Comparison of ENCODE assay signal across 8 mouse cellular contexts in genomic region chr14:27337156-27337555, GRCm38 (mm10).
A peak's percentile ranks its signal among the peaks of the same experiment; 100 is the strongest.
DNase-seq lines count a peak whose midpoint lies in the region; ATAC-seq and TF ChIP-seq lines count a peak whose summit lies in the region.

No protein-coding gene starts in this region.

- no peak overlapping the region for H3K27ac ChIP-seq in forebrain, postnatal 0 days (ENCODE audit: low read depth, low read length)
- no peak overlapping the region for H3K27ac ChIP-seq in forebrain, embryonic 14.5 days (ENCODE audit: low read depth, low read length)
- no peak overlapping the region for H3K27ac ChIP-seq in hindbrain, embryonic 15.5 days (replicated peaks)
- H3K27ac ChIP-seq in olfactory bulb, adult 2 months (ENCODE audit: insufficient read depth, low read depth, low read length) = 0 out of 2 replicates have a peak overlapping the region, but pooled peaks have one; percentile 3

- 69% methylated on average over 6 of the region's 6 CpGs for WGBS in forebrain, postnatal 0 days
- WGBS in forebrain, embryonic 14.5 days = 76% methylated on average over 6 of the region's 6 CpGs
- 72% methylated on average over 6 of the region's 6 CpGs for WGBS in hindbrain, embryonic 15.5 days
- WGBS in olfactory bulb, adult 2 months = 45% methylated on average over 6 of the region's 6 CpGs

- TF ChIP-seq CTCF in forebrain, postnatal 0 days (IDR thresholded peaks at IDR 0.05; ENCODE audit: low read depth) = no peak
- no peak for TF ChIP-seq CTCF in olfactory bulb, adult 2 months (IDR thresholded peaks at IDR 0.05; ENCODE audit: insufficient read depth, low read depth, low read length)

- no peak for DNase-seq in forebrain, postnatal 0 days
- no peak for DNase-seq in forebrain, embryonic 14.5 days (ENCODE audit: low spot score)
- DNase-seq in urinary bladder, adult 18-20 months (ENCODE audit: low spot score in 2 of 2) = no peak
- no peak for DNase-seq in adrenal gland, postnatal 4 days (ENCODE audit: low spot score in 2 of 2)

- peak overlapping the region; percentile 59 for H3K4me3 ChIP-seq in forebrain, postnatal 0 days (ENCODE audit: low read depth, low read length)
- no peak overlapping the region for H3K4me3 ChIP-seq in forebrain, embryonic 14.5 days (ENCODE audit: low read depth, low read length)
- peak overlapping the region; percentile 100 for H3K4me3 ChIP-seq in megakaryocyte, embryonic 14.5 days (replicated peaks)
- peak overlapping the region; percentile 56 for H3K4me3 ChIP-seq in hindbrain, embryonic 15.5 days
- peak overlapping the region; percentile 53 for H3K4me3 ChIP-seq in olfactory bulb, adult 2 months (ENCODE audit: insufficient read depth, low read depth, low read length)

- H3K36me3 ChIP-seq in forebrain, postnatal 0 days (ENCODE audit: insufficient read depth) = no peaks in the 10 kb centered on the region
- H3K36me3 ChIP-seq in forebrain, embryonic 14.5 days (ENCODE audit: control insufficient read depth, insufficient read depth, low read length) = no peaks in the 10 kb centered on the region
- peaks cover 22% of the 10 kb centered on the region for H3K36me3 ChIP-seq in megakaryocyte, embryonic 14.5 days (replicated peaks; ENCODE audit: low read length)
- H3K36me3 ChIP-seq in hindbrain, embryonic 15.5 days = no peaks in the 10 kb centered on the region

- ATAC-seq in forebrain, postnatal 0 days = no peak
- no peak for ATAC-seq in forebrain, embryonic 14.5 days
- no peak for ATAC-seq in megakaryocyte, adult 5-6 weeks (ENCODE audit: poor library complexity, severe bottlenecking)
- no peak for ATAC-seq in hindbrain, embryonic 15.5 days (ENCODE audit: low FRiP score, low read depth)

- H3K9me3 ChIP-seq in forebrain, postnatal 0 days (ENCODE audit: low read length) = no peaks in the 10 kb centered on the region
- no peaks in the 10 kb centered on the region for H3K9me3 ChIP-seq in forebrain, embryonic 14.5 days (replicated peaks; ENCODE audit: control insufficient read depth, low read length)
- no peaks in the 10 kb centered on the region for H3K9me3 ChIP-seq in megakaryocyte, embryonic 14.5 days
- H3K9me3 ChIP-seq in hindbrain, embryonic 15.5 days = no peaks in the 10 kb centered on the region

- no peak for TF ChIP-seq POLR2A in olfactory bulb, adult 2 months (IDR thresholded peaks at IDR 0.05; ENCODE audit: insufficient read depth, low read depth, low read length)

- H3K4me1 ChIP-seq in forebrain, postnatal 0 days (ENCODE audit: insufficient read depth) = 0 out of 2 replicates have a peak, but pooled peaks cover 4% of the 10 kb centered on the region
- H3K4me1 ChIP-seq in forebrain, embryonic 14.5 days (ENCODE audit: control insufficient read depth, insufficient read depth, low read length) = peaks cover 9% of the 10 kb centered on the region; the same call in 1 of the 2 replicates
- peaks cover 70% of the 10 kb centered on the region for H3K4me1 ChIP-seq in megakaryocyte, embryonic 14.5 days
- H3K4me1 ChIP-seq in hindbrain, embryonic 15.5 days (replicated peaks) = peaks cover 23% of the 10 kb centered on the region
- peaks cover 11% of the 10 kb centered on the region for H3K4me1 ChIP-seq in olfactory bulb, adult 2 months (ENCODE audit: control insufficient read depth, insufficient read depth, low read length)

- H3K27me3 ChIP-seq in forebrain, postnatal 0 days (ENCODE audit: insufficient read depth, low read length) = no peaks in the 10 kb centered on the region
- peaks cover 14% of the 10 kb centered on the region for H3K27me3 ChIP-seq in forebrain, embryonic 14.5 days (replicated peaks; ENCODE audit: control insufficient read depth, insufficient read depth, low read length)
- no peaks in the 10 kb centered on the region for H3K27me3 ChIP-seq in megakaryocyte, embryonic 14.5 days (replicated peaks)
- H3K27me3 ChIP-seq in hindbrain, embryonic 15.5 days = peaks cover 18% of the 10 kb centered on the region

- peak overlapping the region; percentile 89 for H3K4me2 ChIP-seq in forebrain, postnatal 0 days (ENCODE audit: low read depth)
- no peak overlapping the region for H3K4me2 ChIP-seq in forebrain, embryonic 14.5 days (ENCODE audit: low read length)
- peak overlapping the region; percentile 93 for H3K4me2 ChIP-seq in hindbrain, embryonic 15.5 days

- no peak overlapping the region; the same call in 1 of the 2 replicates for H3K9ac ChIP-seq in forebrain, postnatal 0 days
- no peak overlapping the region for H3K9ac ChIP-seq in forebrain, embryonic 14.5 days (ENCODE audit: low read length)
- H3K9ac ChIP-seq in hindbrain, embryonic 15.5 days = no peak overlapping the region
